Mouse (Mus musculus) cerebellum, adult 2 months (tissue): ENCODE data around the gene Gabrg3. TPM values are rescaled to one million over a fixed set of nuclear protein-coding genes. Genes with fewer than 3 reads are reported as not detected.
A peak's percentile ranks its signal among the peaks of the same experiment; 100 is the strongest.
"Not testable (repeated sequence)": the region's sequence is repeated elsewhere in the genome, so short reads cannot be mapped to it uniquely, and the experiment has no call there.

ENCODE experiments used
- DNase-seq, 2 experiments: peaks; one replicate each; pipeline ENCODE4 v3.0.0; 2021
- H3K27ac ChIP-seq: fragments of 200-500 bp; 2 replicates; pipeline ENCODE4 v1.5.1; 2012; ENCODE audit warnings: low read length, control low read depth, inconsistent platforms; ENCODE audit not compliant: insufficient read depth
- H3K27me3 ChIP-seq: fragments of 200-500 bp; 2 replicates; pipeline ENCODE4 v1.6.1; 2012; ENCODE audit warnings: inconsistent platforms, mild to moderate bottlenecking, low read length, moderate library complexity; ENCODE audit not compliant: control insufficient read depth, insufficient read depth
- H3K4me1 ChIP-seq: fragments of 200-500 bp; 2 replicates; pipeline ENCODE4 v1.6.1; 2011; ENCODE audit warnings: low read length; ENCODE audit not compliant: control insufficient read depth, insufficient read depth
- H3K4me3 ChIP-seq: fragments of 200-500 bp; replicated peaks from 2 replicates; pipeline ENCODE3; 2011; ENCODE audit warnings: mild to moderate bottlenecking, low read depth, low read length, control low read depth; ENCODE audit not compliant: insufficient read depth
- CTCF ChIP-seq: fragments of 200-500 bp; IDR thresholded peaks from 2 replicates; pipeline ENCODE4 v1.5.1; 2011; ENCODE audit warnings: low read depth, mild to moderate bottlenecking, control low read depth, low read length, moderate library complexity, borderline replicate concordance; ENCODE audit not compliant: insufficient read depth
- POLR2A ChIP-seq: fragments of 200-500 bp; IDR thresholded peaks from 2 replicates; pipeline ENCODE4 v1.6.1; 2011; ENCODE audit warnings: low read length, control low read depth, borderline replicate concordance; ENCODE audit not compliant: insufficient read depth
- WGBS: fragments of 180-500 bp; shearing (Covaris S2); methylation state at CpG from one replicate; pipeline ENCODE4 v1.1.7; 2018; 5-methylcytosine and 5-hydroxymethylcytosine counted together
- polyA plus RNA-seq: library from polyadenylated mRNA; depleted of rRNA; stranded (reverse); fragments of >200 nt; gene quantifications from 2 replicates; pipeline ENCODE4 v1.2.3, GENCODE M21; 2012

Gabrg3 gene
- polyA plus RNA-seq, 1 experiment, result 2.7 TPM

DNA sequence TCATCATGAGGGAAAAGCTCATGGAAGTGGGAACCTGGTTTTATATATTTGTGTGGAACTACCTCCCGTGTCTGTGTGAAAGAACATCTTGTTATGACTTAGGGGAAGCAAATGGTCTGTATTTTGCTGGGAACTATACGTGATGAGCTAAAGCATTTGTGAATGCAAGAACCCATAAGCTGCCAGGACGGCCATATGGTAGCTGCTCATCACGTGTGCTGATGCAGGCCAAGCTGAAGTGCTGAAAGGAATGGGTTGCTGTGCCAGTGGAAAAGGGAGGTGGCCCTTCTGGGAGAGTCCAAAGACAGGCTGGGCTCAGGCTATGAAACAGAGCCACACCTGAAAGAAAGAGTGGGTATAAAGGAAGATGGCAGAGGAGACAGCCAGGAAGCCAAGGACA, 143.0 kb downstream of the Gabrg3 start:
- WGBS, result 44% methylated on average over 4 of the region's 4 CpGs

DNA sequence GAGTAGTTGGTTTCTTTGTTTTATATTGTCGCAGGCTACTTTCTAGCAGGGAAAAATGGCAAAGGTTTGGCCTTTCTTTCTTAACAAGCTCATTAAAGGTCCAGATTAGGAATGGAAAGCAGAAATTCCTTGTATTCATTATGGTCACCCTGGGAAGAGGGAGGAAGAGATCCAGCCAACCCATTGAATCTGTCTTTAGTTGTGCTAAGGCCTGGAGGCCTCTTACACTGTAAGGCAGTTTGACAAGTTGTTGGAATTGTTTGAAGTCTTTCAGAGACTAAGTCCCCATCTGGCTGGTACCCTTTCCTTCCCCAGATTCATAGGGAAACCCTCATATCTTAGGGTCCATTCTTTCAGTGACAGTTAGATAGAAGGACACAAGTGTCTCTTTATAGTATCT, 172.9 kb downstream of the Gabrg3 start:
- 60% methylated on average over 1 of the region's 1 CpGs for WGBS
- no peak overlapping the region for H3K27ac ChIP-seq
- no peak overlapping the region for H3K4me3 ChIP-seq
- no peak for DNase-seq
- H3K4me1 ChIP-seq, result no peaks in the 10 kb centered on the region
- TF ChIP-seq POLR2A, result no peak
- no peak for TF ChIP-seq CTCF
- H3K27me3 ChIP-seq, result no peaks in the 10 kb centered on the region

More for the DNA sequence above, 143.0 kb downstream of the Gabrg3 start:
- Histone ChIP-seq H3K27me3 (no peaks in the 10 kb centered on the region), H3K4me1 (no peaks in the 10 kb centered on the region), H3K27ac (no peak overlapping the region), H3K4me3 (no peak overlapping the region)
- no peak for TF ChIP-seq POLR2A
- no peak for TF ChIP-seq CTCF
- DNase-seq, result peak; percentile 16 to 30

GRCm38 (mm10) chr7:57186015-57186414, 201.0 kb downstream of the Gabrg3 start:
- no peaks in the 10 kb centered on the region for H3K4me1 ChIP-seq
- no peak for DNase-seq
- TF ChIP-seq CTCF (no peak), POLR2A (no peak)
- no peaks in the 10 kb centered on the region for H3K27me3 ChIP-seq
- no peak overlapping the region for H3K4me3 ChIP-seq
- WGBS, result 77% methylated on average over 1 of the region's 1 CpGs
- H3K27ac ChIP-seq, result no peak overlapping the region

DNA sequence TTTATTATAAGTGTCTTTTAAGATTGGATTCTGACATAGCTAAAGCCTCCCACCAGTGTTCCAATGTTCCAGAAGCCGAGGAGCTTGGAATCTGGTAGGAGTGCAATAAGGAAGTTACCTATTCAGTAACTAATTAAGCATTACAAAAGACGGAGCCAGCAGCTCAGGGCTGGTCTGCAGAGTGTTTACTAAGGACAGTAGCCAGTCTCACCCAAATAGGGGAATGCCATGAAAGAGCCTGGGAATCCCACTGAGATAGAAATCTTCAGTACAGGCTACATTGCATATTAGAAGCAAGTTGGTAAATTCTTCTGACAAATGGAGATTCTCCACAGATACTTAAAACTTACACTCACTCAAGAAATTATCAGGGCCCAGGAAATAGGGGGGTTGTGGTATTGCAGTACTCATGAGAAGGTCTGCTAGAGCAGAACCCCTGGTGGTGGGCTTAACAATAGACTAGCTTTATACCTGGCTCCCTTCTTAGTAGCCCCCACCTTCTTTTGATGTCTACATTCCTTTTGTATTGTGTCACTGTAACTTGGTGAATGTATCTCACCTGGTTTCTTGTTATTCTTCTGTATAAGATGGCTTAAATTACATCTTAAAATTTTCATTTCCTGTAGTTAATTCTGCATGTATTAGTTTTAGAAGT, 211.0 kb downstream of the Gabrg3 start:
- H3K4me3 ChIP-seq, H3K27me3 ChIP-seq, H3K4me1 ChIP-seq, DNase-seq, H3K27ac ChIP-seq: not testable (repeated sequence)
- 35% methylated on average over 2 of the region's 2 CpGs for WGBS

DNA sequence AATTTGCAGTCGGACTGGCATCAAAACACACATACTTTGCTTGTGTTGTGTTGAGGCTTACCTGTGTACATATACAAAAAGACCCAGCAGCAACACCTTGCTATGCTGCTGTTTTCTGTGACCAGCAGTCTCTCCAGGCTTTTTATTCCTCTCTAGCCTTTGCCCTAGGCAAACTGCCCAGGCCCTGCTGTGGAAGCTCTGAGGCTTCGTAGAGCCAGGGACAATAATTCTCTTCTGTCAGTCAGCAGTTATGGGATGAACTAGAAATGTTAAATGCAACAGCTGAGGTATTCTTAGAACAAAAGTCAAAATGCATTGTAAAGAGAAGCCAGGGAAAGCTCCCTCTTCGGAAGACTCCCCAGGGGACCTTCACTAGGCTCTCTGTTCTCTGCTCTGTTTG, 220.1 kb downstream of the Gabrg3 start:
- Histone ChIP-seq H3K27ac (no peak overlapping the region), H3K4me1 (no peaks in the 10 kb centered on the region), H3K4me3 (no peak overlapping the region), H3K27me3 (no peaks in the 10 kb centered on the region)
- DNase-seq, result no peak
- no peak for TF ChIP-seq CTCF
- no peak for TF ChIP-seq POLR2A
- 36% methylated on average over 3 of the region's 3 CpGs for WGBS

- WGBS, result 45% methylated on average over 3 of the region's 3 CpGs
- TF ChIP-seq POLR2A, result no peak
- TF ChIP-seq CTCF, result no peak
- DNase-seq, result no peak
- Histone ChIP-seq H3K4me1 (no peaks in the 10 kb centered on the region), H3K4me3 (no peak overlapping the region), H3K27me3 (no peaks in the 10 kb centered on the region), H3K27ac (no peak overlapping the region)
Observed at GRCm38 (mm10) chr7:57158211-57158610, 228.8 kb downstream of the Gabrg3 start.

- Histone ChIP-seq H3K27ac (no peak overlapping the region), H3K4me3 (no peak overlapping the region), H3K4me1 (no peaks in the 10 kb centered on the region), H3K27me3 (no peaks in the 10 kb centered on the region)
- TF ChIP-seq POLR2A (no peak), CTCF (no peak)
- 17% methylated on average over 5 of the region's 5 CpGs for WGBS
- no peak for DNase-seq
Observed at GRCm38 (mm10) chr7:57153743-57154142, 233.2 kb downstream of the Gabrg3 start.

DNA sequence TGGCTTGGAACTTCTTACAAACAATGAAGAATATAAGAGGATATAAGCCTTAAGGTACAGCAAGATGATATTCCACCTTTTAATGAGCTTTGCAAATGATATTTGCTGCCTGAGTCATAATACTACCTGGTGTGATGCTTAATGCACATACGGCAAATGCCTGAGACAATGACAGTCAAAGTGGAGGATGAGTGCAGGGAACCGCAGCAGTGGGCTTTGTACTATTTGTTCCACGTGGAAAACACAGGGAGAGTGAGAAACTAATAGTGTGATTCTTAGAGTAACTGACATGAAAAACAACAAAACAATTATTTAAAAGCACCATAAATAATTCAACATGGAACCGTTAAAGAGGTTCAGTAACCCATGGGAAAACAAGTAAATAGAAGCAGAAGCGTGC, 236.2 kb downstream of the Gabrg3 start:
- TF ChIP-seq POLR2A (no peak), CTCF (no peak)
- 64% methylated on average over 5 of the region's 5 CpGs for WGBS
- DNase-seq, result no peak
- Histone ChIP-seq H3K4me3 (no peak overlapping the region), H3K4me1 (no peaks in the 10 kb centered on the region), H3K27ac (no peak overlapping the region), H3K27me3 (no peaks in the 10 kb centered on the region)

DNA sequence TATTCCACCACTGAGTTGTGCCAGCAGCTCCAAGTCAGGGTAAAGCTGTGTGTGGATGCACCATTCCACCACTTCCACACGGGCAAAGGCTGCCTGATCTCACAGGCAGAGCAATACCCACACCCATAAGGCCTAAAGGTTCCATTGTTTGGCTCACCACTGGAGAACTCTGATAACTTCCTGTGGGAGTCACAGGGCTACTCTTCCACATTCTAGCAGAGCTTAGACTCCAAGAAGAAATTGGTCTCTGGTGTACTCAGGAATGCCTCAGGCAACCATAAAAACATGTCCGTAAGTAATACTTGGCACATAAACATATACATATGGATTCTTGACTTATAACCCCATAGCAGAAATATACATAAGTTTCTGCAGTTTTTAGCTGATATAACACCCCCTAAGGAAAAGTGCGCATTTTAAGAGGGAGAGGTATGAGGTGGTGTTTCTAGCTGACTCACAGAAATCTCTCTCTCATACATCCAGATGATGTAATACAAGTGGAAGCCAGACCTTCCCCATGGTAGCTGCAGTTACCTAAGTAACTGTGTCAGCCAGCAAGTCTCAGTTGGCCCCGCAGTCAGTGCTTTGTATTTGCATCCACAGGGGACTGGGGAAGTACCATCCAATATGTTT, 248.8 kb downstream of the Gabrg3 start:
- no peaks in the 10 kb centered on the region for H3K4me1 ChIP-seq
- no peak overlapping the region for H3K4me3 ChIP-seq
- no peak overlapping the region for H3K27ac ChIP-seq
- TF ChIP-seq POLR2A (no peak), CTCF (no peak)
- no peaks in the 10 kb centered on the region for H3K27me3 ChIP-seq
- no peak for DNase-seq
- 85% methylated on average over 4 of the region's 4 CpGs for WGBS
